Mouse (Mus musculus): ENCODE measurements around the gene Ndufv3.
"Not testable (repeated sequence)": the region's sequence is repeated elsewhere in the genome, so short reads cannot be mapped to it uniquely, and the experiment has no call there.

DNA sequence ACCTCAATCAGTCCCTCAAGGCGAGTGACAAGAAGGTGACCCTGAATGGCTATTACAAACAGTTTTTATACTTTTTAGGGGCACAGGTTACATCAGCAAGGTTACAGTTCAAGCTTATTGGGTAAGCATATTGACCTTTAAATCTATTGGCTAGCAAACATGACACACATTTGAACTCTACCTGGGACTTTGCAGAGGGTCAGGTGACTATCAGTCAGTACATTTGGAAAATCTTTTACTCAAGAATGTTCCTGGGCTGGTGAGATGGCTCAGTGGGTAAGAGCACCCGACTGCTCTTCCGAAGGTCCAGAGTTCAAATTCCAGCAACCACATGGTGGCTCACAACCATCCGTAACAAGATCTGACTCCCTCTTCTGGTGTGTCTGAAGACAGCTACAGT is 12.4 kb downstream of the Ndufv3 start:
- TF ChIP-seq CTCF (conservative IDR thresholded peaks at IDR 0.05; ENCODE audit: low read length); POU5F1 (IDR thresholded peaks at IDR 0.05; ENCODE audit: borderline replicate concordance, low read length): not testable (repeated sequence)

Measured in E14TG2a.4 (cell line).